Mouse (Mus musculus): ENCODE data around the gene Trim27. TPM values are rescaled to one million over a fixed set of nuclear protein-coding genes. Genes with fewer than 3 reads are reported as not detected.

The Trim27 gene
- total RNA-seq, 4 experiments from 2014 or later = 34.1 to 39.5 (median 35.3) TPM

- DNase-seq (ENCODE audit: low spot score in 2 of 2) = no peak
Observed at GRCm38 (mm10) chr13:21216781-21217180, 37.5 kb downstream of the Trim27 start.

DNA sequence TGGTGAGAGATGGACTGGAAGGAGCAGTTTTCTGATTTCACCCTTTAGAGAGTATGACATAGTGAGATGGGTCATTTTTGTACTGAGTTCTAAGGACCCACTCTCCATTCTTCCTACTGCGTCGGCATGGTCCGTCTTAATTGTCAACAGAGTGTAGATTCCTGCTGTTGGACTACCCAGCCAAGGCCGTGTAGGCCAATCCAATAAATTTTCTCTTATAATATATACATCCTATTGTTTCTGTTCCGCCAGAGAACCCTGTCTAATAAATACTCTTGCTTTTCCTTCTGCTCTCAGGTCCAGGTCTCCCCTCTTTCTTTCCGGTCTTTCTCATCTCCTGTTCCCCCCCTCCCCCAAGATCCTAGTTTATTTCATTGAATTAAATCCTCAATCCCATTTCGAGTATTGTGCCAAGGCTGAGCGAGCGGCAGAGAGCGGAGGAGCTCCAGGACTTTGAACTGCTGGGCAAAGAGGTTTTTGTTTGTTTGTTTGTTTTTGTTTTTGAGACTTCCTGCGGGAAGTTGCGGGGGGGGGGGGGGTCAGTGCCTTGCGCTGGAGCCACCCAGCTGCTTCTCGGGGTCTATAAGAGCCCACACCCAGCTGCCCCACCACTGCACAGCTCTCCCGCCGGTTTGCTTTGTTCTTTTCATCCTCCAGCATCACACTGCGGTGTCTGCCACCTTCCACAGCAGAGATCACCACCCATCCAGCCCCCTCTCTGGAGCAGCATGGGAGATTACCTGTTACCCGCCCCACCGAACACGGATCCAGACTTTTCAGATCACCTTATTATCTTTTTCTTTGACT, 42.6 kb downstream of the Trim27 start:
- DNase-seq (ENCODE audit: low spot score in 2 of 2) = no peak

DNA sequence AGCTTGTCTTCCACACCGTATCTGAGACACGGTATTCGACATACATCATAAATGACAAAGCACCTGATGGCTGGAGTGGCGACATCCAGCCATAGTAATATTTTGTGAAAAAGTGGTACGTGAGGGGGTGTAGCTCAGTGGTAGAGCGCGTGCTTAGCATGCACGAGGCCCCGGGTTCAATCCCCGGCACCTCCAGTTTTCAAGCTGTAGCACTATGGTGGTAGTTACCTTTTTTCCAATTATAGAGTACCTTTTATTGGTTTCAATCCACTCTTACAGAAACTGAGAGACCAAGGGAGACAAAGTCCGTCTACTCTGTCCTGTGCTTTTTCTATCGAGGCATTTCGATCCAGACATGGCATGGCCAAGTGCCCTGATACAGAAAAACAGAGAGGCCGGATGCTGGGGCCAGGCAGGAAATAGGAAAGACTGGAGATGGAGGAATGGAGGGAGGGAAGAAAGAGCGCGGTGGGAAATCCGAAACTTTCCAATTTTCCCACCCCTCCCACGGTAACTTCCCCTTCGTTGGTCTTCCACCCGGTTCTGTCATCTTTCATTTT, 43.3 kb downstream of the Trim27 start:
- DNase-seq (ENCODE audit: low spot score in 2 of 2) = peak; percentile 76 to 97

DNA sequence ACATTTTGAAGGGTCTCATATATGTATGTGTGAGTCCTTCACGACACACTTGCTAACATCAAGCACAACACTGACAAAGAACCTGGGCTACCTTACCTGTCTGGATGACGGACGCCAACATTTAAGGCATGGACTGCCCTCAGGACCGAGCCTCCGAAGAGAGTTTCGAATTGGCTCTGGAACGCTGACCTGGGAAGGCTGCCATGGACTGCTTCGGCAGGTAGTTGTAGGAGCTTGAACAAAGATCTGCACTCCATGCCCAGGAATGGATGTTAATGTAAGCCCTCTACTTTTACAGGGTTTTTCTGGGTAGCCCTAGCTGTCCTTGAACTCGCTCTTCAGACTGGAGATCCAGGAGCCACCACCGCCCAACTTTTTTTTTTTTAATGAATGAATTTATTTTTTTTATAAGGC, 44.0 kb downstream of the Trim27 start:
- DNase-seq (ENCODE audit: low spot score in 2 of 2) = no peak

- no peak for DNase-seq (ENCODE audit: low spot score in 2 of 2)
Observed at GRCm38 (mm10) chr13:21224376-21224775, 45.1 kb downstream of the Trim27 start.

- no peak for DNase-seq (ENCODE audit: low spot score in 2 of 2)
Observed at GRCm38 (mm10) chr13:21225206-21225605, 46.0 kb downstream of the Trim27 start.

- DNase-seq (ENCODE audit: low spot score in 2 of 2) = no peak
Observed at GRCm38 (mm10) chr13:21226031-21226430, 46.8 kb downstream of the Trim27 start.

DNA sequence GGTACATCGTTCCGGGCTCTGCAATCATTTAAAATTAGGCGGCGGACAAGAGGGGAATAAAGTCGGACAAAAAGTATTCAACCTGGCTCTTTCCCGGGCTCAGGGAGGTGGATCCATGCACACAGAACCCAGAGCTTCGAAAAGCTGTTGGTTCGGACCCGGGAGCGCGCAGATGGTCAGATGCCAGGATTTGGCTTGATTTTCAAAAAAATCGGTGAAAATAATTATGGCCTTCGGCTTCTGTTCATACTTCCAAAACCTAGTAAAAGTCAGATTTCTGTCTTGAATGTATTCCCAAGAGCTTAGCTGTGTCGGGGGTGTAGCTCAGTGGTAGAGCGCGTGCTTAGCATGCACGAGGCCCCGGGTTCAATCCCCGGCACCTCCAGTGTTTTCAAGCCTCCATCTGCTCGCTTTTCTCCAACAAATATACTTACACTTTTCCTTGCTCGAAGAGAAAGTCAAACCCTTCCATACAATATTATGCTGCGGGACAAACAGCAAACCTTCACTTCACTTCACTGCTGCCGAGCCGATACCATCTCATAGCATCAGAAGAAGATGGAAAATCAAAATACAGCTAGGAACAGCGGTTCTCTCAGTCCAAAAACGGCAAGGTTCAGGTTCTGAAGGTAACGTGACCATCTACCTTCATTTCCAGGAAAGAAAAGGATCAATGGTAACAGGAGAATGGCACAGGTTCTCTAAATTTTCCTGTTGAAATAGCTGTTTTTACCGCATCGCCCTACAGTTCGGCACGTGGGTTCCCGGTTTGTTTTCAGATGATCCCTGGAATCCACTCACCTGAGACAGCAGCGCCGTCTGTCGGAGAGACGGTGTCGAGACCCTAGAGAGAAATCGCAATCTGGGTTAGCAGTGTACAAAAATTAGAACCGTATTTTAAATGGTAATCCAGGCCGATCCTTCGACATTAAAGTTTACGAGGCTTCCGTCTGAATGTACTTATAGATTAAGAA, 54.8 kb downstream of the Trim27 start:
- DNase-seq (ENCODE audit: low spot score in 2 of 2) = peak; percentile 61 to 93

GRCm38 (mm10) chr13:21236714-21237113, 57.5 kb downstream of the Trim27 start:
- DNase-seq (ENCODE audit: low spot score in 2 of 2) = no peak

GRCm38 (mm10) chr13:21237161-21237560, 57.9 kb downstream of the Trim27 start:
- no peak for DNase-seq (ENCODE audit: low spot score in 2 of 2)

DNA sequence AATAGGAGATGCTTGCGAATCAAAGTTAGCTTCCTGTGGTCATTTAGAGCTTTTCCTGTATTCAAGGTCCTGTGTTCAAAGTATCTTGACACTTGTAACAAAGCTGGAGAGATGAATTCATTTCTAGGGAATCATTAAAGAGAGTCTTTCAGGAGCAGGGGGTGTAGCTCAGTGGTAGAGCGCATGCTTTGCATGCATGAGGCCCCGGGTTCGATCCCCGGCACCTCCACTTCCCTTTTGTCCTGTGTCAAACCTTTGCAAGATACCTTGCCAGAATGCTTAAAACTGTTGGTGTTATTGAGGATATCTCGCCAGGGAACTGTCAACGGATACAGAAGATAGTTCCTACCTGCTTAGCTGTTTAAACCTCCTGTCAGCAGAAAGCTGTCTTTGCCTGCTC, 61.5 kb downstream of the Trim27 start:
- no peak for DNase-seq (ENCODE audit: low spot score in 2 of 2)

GRCm38 (mm10) chr13:21242408-21243125, 63.3 kb downstream of the Trim27 start:
- DNase-seq (ENCODE audit: low spot score in 2 of 2) = no peak

GRCm38 (mm10) chr13:21243196-21243595, 64.0 kb downstream of the Trim27 start:
- DNase-seq (ENCODE audit: low spot score in 2 of 2) = no peak

GRCm38 (mm10) chr13:21244089-21244488, 64.8 kb downstream of the Trim27 start:
- no peak for DNase-seq (ENCODE audit: low spot score in 2 of 2)

Other genes starting within 250 kb of the Trim27 start
- not detected for gene Olfr1370, start 104.5 kb upstream of the Trim27 start, total RNA-seq (2022)
- gene Olfr1369-ps1, start 68.0 kb upstream of the Trim27 start, total RNA-seq (2022) = not detected
- not detected for gene Olfr263, start 49.8 kb upstream of the Trim27 start, total RNA-seq (2022)
- gene Olfr1368, start 33.6 kb upstream of the Trim27 start, total RNA-seq (2022) = not detected
- not detected for gene Gpx5, start 113.3 kb downstream of the Trim27 start, total RNA-seq (2022)
- 1 to 10 TPM in 1 of 4 experiments, under 1 TPM in 3; 0.28 to 1.4 (median 0.59) TPM for gene Gpx6, start 132.7 kb downstream of the Trim27 start, total RNA-seq (2022)
- gene Olfr1367, start 167.5 kb downstream of the Trim27 start, total RNA-seq (2022) = not detected
- 1 to 10 TPM; 6.7 to 8.8 (median 7.8) TPM for gene Zscan12, start 183.4 kb downstream of the Trim27 start, total RNA-seq (2022)
- 10 to 100 TPM; 31.7 to 41.8 (median 35.8) TPM for gene Zkscan3, start 223.3 kb downstream of the Trim27 start, total RNA-seq (2022)

All from left cerebral cortex, adult 8-10 months (tissue).